Comparison of ENCODE assay signal across 11 mouse cellular contexts in the genomic region with DNA sequence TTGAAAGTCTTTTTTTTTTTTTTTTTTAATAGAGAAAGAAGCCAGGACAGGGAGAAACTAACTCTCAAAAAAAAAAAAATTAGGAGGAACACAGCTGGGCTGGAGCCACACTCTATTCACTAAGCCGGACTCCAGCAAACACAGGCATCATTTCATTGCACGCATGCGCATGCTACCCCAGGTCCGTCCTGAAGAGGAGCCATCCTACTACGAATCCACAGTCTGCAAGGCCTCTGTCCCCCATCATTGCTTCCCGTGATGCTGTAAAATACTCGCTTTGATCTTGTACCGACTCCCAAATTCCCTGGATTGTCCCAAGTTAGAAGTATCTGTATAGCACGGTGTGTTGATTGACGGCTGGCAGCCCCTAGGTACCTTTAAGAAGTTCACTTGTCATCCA.
DNase-seq lines count a peak whose midpoint lies in the region.
"Had no signal": no experiment of that assay in that cellular context is flagged by ENCODE, and none has a peak within 500 bp of the region (broad histone marks: within the 10 kb centered on the region; RNA-seq: fewer than 3 reads in every experiment).

No protein-coding gene starts in this region.

- DNase-seq in gastrocnemius, postnatal 14 days: peak; percentile 10
- DNase-seq in gastrocnemius, postnatal 10 days: no peak
- peak; percentile 11 to 30 for DNase-seq in kidney, postnatal 4 days
- no peak for DNase-seq in kidney, postnatal 10 days
- DNase-seq in right cerebral cortex, postnatal 4 days: peak; percentile 12
- DNase-seq in right cerebral cortex, postnatal 14 days: no peak
- DNase-seq in layer of hippocampus, adult 18-20 months (ENCODE audit: low spot score in 2 of 2): no peak
- DNase-seq: adrenal gland, adult 8-10 months; kidney, adult 11 months; kidney, postnatal 36 days; liver, embryonic 13.5 days had no signal

- intact Hi-C loops in gastrocnemius, postnatal 14 days (cut with DNase I; ENCODE audit: low total_unique reads): no loop called here

Comparison
In these comparisons a context has a peak if more than half of its experiments do, and no peak if none do; other contexts are left out.
1. DNase-seq: peak in gastrocnemius, postnatal 14 days (single experiment), kidney, postnatal 4 days (2 of 2) and right cerebral cortex, postnatal 4 days (single experiment); none in gastrocnemius, postnatal 10 days (single experiment), kidney, postnatal 10 days (single experiment), right cerebral cortex, postnatal 14 days (single experiment) and layer of hippocampus, adult 18-20 months (0 of 2).